In the genomic region with DNA sequence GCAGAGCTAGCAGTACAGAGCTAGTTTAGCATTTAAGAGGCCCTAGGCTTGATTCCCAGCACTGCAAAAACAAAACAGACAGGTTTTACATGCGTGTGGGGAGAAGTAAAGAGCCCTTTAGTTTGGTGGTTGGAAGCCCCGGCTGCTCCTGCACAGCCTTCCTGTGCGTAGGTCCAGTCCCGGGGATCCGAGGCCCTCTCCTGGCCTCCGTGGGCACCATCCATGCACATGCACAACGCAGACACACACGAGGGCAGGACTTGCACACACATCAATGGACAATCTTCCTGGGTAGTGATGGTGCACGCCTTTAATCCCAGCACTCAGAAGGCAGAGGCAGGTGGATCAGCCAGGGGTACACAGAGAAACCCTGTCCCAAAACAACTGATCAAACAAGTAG, we compare ENCODE assay signal across 27 mouse cellular contexts.
"Had no signal": no experiment of that assay in that cellular context is flagged by ENCODE, and none has a peak within 500 bp of the region (broad histone marks: within the 10 kb centered on the region; RNA-seq: fewer than 3 reads in every experiment).

No protein-coding gene starts in this region.

- H3K4me3 ChIP-seq: embryonic facial prominence, embryonic 10.5 days; embryonic facial prominence, embryonic 12.5 days; embryonic facial prominence, embryonic 13.5 days; embryonic facial prominence, embryonic 15.5 days; erythroblast, embryonic 14.5 days; forebrain, embryonic 10.5 days; forebrain, embryonic 12.5 days; forebrain, embryonic 13.5 days; forebrain, embryonic 15.5 days; gastrocnemius, adult 2 months; heart, adult 2 months had no signal

- H3K4me1 ChIP-seq: embryonic facial prominence, embryonic 10.5 days; embryonic facial prominence, embryonic 12.5 days; embryonic facial prominence, embryonic 13.5 days; embryonic facial prominence, embryonic 15.5 days; forebrain, embryonic 10.5 days; forebrain, embryonic 12.5 days; forebrain, embryonic 13.5 days; forebrain, embryonic 15.5 days had no signal

- H3K9me3 ChIP-seq: embryonic facial prominence, embryonic 10.5 days; embryonic facial prominence, embryonic 12.5 days; embryonic facial prominence, embryonic 13.5 days; embryonic facial prominence, embryonic 15.5 days; forebrain, embryonic 10.5 days; forebrain, embryonic 12.5 days; forebrain, embryonic 15.5 days had no signal

- H3K27me3 ChIP-seq: embryonic facial prominence, embryonic 12.5 days; embryonic facial prominence, embryonic 13.5 days; embryonic facial prominence, embryonic 15.5 days; forebrain, embryonic 12.5 days; forebrain, embryonic 13.5 days; forebrain, embryonic 15.5 days had no signal

- H3K4me2 ChIP-seq: embryonic facial prominence, embryonic 12.5 days; embryonic facial prominence, embryonic 13.5 days; embryonic facial prominence, embryonic 15.5 days; forebrain, embryonic 12.5 days; forebrain, embryonic 13.5 days; forebrain, embryonic 15.5 days had no signal

- DNase-seq: cerebellum, adult 2 months; cerebellum, adult 8-10 months; cerebellum, adult 9-10 months; cerebellum, adult 9-11 months; cerebellum, postnatal 10 days; cerebellum, postnatal 14 days; cerebellum, postnatal 25 days; cerebellum, postnatal 36 days; embryo, embryonic 11 days; forebrain, postnatal 0 days; gastrocnemius, adult 2 months; gastrocnemius, postnatal 10 days; gastrocnemius, postnatal 14 days; gastrocnemius, postnatal 25 days; gastrocnemius, postnatal 36 days; heart, adult 2 months had no signal

- ATAC-seq: forebrain, embryonic 13.5 days; forebrain, embryonic 14.5 days; forebrain, embryonic 15.5 days; forebrain, embryonic 16.5 days; forebrain, postnatal 0 days had no signal

- H3K27ac ChIP-seq: embryonic facial prominence, embryonic 10.5 days; embryonic facial prominence, embryonic 12.5 days; embryonic facial prominence, embryonic 13.5 days; embryonic facial prominence, embryonic 15.5 days; forebrain, embryonic 10.5 days; forebrain, embryonic 12.5 days; forebrain, embryonic 13.5 days; forebrain, embryonic 15.5 days; gastrocnemius, adult 2 months; heart, adult 2 months had no signal

- H3K9ac ChIP-seq: embryonic facial prominence, embryonic 12.5 days; embryonic facial prominence, embryonic 13.5 days; embryonic facial prominence, embryonic 15.5 days; forebrain, embryonic 12.5 days; forebrain, embryonic 13.5 days; forebrain, embryonic 15.5 days; forebrain, postnatal 0 days had no signal
